Mouse (Mus musculus): ENCODE measurements around the gene Rab4b. TPM values are rescaled to one million over a fixed set of nuclear protein-coding genes. Genes with fewer than 3 reads are reported as not detected.

Gene Rab4b
- total RNA-seq (2017): 10.6 and 21.7 TPM in 2 replicates

DNA sequence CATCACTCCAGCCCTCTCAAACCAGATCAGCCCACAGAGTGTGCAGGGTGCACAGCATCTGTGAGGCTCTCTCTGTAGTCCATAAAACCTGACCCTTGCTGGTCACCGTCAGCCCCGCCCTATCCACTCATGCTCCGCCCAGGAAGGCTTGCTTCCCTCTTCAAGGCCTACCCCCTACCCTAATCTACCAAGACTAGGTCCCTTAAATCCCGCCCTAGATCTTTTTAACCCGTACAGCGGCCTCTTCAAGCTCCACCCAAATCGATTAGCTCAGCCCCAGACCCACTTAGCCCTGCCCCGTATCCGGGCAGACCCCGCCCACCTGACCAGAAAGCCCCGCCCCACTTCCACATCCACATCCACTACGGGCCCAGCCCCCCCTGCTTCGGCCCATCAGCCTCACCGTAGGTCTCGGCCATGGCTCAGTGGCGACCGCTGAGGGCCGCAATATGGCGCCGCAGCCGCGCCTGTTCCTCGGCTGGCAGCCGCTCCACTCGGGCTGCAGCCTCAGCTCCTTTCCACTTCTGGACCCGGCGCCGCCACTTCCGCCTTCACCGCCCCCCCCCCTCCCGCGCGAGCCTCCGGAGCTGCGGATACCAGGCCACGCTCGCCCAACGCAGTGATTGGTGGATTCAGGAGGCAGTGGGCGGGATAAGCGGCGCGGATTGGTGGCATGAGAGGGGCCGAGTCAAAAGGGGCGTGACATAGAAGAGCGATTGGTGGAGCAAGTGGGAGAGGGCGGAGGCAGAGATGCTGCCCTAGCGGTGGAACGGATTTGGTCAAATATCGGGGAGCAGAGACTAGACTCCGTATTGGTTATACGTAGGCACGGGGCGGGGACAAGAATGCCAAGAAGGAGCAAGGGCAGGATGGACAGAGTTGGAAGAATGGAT, at the start of gene Rab4b:
Gene Rab4b (minus strand): TSS at position 573 of the 893 bp plus-strand sequence.
- peak; percentile 94 for ATAC-seq (replicated peaks; ENCODE audit: low read depth, poor library complexity, severe bottlenecking)

DNA sequence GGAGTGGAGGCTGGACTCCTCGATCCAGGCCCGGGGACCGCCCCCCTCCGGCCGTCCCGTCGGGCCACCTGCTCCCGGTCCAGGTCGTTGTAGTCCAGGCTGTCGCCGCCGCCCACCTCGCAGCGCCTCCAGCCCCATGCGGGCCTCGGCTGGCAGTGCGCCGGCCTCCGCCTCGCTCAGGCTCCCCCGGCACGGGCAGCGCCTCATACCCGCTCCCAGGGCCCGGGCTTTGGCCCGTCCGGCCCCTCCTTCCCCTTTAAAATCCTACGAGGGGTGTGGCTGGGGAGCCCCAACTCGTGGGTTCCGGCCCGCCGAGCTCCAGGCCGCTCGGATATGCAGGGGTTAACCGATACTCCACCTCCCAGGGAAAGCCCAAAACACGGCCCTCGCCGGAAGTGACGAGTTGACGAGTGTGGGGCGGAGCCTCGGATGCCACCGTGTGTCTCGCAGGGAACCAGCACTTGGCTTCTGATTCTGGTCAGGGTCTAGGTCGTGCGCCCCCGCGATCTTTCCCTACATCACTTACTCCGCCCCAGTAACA, 49.7 kb upstream of the Rab4b start, which contains the start of gene Itpkc:
Gene Itpkc (minus strand): TSS at position 381 of the 541 bp plus-strand sequence.
- peak; percentile 79 for ATAC-seq (replicated peaks; ENCODE audit: low read depth, poor library complexity, severe bottlenecking)

DNA sequence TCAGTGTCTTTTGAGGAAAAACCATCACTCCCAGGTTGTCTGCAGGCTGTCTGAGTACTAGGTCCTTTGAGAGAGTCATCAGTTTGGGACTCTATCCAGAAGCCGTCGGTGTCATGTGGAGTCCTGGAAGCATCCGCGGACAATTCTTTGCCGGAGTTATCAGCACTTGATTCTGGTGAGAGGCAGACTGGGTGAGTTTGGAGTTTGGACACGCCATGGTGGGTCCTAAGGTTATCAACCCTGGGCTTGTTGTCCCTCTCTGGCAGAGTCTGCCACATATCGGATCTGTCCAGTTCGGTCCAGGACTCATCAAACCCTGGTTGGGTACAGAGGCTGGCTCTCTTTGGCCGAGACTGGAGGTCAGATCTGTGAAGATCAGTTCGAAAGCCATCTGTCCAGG, 49.0 kb upstream of the Rab4b start:
- ATAC-seq (replicated peaks; ENCODE audit: low read depth, poor library complexity, severe bottlenecking): no peak

DNA sequence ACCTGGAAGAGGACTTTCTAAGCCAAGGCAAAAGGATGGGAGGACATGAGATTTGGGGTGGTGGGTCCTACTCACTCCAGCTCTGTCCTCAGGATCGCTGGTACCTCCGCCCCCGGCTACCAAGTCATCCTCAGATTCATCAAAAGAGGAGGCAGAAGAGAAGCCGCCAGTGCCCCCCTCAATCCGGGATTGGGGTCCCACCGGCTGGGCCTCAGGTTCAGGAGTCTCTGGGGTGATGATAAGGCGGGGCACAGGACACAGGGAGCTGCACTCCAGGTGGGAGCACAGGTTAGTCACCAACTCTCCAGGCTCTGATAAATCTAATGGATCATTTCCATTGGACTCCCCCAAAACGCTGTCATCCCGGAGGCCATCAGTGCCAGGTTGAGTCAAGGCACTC, 48.6 kb upstream of the Rab4b start:
- ATAC-seq (replicated peaks; ENCODE audit: low read depth, poor library complexity, severe bottlenecking): no peak

DNA sequence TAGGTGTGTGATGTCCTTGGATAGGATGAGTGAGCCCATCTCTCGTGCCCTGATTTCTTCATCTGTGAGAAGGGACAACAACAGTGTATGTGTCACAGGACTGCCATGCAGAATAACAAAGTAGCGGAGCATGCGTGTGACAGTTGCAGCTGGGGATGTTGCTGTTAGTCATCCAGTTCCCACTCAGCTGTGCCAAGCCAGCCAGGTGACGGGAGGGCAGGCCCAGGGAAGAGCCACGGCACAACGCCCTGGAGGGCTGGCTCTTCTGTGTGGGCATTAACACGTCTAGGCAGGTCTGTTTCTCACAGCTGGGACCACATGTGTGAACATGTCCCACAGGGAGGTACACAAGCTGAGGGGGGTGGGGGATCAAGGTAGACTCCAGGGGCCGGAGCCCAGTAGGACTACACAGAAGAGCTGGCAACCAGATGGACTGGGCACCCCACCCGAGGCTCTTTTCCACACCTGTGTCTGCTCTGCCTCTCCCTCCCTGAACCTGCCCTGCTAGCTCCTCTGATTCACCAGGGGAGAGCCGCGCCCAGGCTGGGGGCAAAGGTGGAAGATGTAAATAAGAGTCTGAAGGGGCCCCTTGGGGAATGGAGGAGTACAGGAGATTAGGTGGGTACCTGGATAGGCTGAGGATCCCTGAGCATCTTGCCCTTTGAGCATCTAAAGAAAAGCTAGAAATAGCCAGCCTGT, 46.3 kb upstream of the Rab4b start:
- no peak for ATAC-seq (replicated peaks; ENCODE audit: low read depth, poor library complexity, severe bottlenecking)

DNA sequence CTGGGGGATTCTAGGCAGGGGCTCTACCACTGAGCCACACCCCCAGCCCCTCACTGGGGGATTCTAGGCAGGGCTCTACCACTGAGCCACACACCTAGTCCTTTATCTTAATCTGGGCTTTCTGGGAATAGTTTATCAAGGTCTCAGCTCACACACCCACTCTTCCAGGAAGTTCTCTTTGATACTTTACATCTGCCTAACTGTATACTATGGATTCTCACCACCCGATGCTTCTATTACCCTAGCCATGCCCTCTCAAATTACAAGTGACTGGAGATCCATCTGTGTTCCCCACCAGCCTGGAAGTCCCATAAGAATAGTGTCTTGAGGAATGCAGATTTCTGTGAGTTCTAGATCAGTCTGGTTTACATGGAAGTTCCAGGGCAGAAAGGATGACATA, 43.8 kb upstream of the Rab4b start:
- ATAC-seq (replicated peaks; ENCODE audit: low read depth, poor library complexity, severe bottlenecking): no peak

DNA sequence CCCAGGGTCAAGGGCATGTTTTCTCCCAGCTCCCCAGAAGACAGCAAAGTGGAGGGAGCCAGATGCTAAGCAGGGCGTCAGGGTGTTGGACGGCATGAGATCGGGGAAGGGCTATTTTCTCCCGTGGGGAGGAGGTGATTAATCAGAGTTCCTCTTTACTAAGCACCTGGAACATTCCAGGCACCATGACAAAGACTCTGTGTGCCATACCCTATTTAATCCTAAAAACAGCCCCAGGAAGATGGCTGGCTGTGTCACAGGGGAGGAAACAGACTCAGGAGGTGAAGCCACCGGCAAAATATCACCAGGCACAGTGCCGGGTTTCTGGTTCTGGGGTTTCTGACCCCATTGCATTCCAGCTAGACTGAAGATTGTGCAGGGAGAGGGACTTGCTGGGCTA, 43.2 kb upstream of the Rab4b start:
- no peak for ATAC-seq (replicated peaks; ENCODE audit: low read depth, poor library complexity, severe bottlenecking)

DNA sequence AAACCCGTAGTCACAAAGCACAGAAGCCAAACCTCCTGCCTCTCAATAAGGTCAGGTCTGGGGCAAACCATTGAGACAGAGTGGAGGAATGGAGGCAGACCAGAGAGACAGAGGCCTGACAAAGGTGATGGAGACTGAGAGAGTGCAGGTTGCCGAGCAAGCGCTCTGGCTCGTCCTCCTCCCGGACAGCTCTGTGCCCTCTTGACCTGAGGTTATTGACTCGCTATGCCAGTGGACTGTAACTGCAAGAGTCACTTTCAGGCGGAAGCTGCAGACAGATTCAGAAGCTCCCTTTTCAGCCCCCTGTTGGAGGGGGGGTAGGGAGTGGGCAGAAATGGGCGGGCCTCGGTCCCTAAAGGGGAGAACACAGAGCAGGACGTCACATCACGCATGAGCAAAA, 41.2 kb upstream of the Rab4b start:
- no peak for ATAC-seq (replicated peaks; ENCODE audit: low read depth, poor library complexity, severe bottlenecking)

DNA sequence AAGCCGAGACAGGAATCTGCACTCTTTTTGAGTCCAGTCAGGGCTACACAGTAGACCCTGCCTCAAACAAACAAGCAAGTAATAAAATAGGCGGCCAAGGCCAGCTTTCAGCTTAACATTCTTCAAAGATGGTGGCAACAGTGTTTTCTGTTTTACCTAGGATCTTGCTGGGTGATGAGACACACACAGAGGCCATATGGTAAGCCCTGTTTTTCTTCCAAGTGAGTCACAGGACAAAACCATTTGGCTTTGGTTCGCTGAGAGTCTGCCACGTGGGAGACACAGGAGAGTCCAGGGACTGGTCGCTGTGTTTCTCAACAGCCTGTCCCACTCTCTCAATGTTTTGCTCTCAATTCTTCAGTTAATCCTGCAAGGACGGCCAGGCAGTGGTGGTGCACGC, 39.9 kb upstream of the Rab4b start:
- ATAC-seq (replicated peaks; ENCODE audit: low read depth, poor library complexity, severe bottlenecking): no peak

DNA sequence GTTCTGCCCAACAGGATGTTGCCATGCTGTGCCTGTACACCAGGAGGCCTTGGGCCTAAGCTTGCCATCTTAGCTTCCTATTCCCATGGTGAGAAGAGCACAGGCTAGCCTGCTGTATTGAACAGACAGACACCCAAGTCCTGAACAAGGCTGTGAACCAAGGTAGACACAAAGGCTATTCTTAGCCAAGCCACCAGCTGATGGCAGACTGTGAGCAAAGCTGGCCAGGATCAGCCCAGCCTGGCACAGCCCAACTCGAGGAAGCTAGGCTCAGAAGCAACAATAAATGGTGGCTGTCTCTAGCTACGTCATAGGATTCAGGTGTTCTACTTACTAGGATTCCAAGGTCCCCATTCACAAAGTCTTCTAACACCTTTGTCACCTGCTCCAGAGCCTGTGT, 33.9 kb upstream of the Rab4b start:
- no peak for ATAC-seq (replicated peaks; ENCODE audit: low read depth, poor library complexity, severe bottlenecking)

DNA sequence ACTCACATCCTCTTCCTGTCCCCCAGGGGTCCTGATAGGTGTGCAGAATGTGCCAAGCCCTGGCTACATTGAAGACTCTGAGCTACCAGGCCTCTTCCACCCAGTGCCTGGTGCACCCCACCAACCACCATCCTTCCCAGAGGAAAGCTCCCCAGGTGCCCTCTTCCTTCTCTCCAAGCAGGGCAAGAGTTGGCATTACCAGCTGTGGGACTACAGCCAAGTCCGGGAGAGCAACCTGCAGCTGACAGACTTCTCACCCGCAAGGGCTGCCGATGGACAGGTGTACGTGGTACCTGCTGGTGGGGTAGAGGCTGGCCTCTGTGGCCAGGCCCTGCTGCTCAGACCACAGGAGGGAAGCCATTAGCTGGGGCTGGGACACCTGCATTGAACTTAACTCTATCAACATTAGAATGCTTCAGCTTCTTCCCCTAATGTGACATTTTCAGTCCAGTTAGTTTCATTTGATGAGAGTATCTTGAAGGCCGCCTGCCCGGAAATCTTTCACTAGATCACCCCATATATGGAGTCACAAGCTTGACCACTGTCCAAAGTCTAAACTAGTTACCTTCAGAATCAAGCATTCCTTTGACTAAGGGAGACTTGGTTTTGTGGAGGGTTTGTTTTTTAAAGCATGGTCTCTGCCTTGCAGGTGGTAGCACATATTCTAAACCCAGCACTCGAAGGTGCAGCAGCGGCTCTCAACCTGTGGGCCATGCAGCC, 25.2 kb upstream of the Rab4b start:
- ATAC-seq (replicated peaks; ENCODE audit: low read depth, poor library complexity, severe bottlenecking): no peak

DNA sequence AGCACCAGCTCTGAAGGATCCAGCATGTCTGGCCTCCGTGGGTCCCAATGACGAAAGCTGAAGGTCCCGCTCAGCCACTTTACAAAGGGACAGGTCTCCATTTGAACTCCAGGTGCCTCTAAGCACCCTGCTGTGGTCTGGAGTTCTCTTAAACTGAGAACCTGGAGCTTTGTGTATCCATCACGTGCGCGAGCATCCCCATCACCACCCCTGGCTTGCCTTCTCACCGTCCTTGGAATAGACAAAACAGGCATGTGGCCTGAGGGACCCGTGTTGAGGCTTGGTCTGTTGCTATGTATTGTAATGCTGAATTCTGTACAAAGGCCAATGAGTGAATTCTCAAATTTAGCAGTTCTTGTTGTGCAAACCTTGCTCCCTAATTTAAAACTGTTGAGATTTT, 20.1 kb upstream of the Rab4b start:
- ATAC-seq (replicated peaks; ENCODE audit: low read depth, poor library complexity, severe bottlenecking): no peak

DNA sequence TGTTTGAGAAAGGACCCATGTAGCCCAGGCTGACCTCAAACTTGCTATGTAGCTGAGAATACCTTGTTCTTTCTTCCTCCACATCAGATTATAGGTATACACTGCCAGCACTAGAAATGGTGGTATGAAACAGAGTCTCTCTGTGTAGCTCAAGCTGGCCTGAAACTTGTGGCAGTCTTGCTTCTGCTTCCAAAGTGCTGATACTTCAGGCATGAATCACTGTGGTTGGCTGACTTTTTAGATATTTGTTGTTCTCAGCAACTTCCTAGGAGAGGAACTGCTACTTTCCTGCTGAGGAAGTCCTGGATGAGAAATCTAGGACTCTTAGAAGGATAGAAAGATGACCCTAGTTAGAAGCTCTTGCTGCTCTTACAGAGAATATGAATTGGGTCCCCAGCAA, 19.7 kb upstream of the Rab4b start:
- no peak for ATAC-seq (replicated peaks; ENCODE audit: low read depth, poor library complexity, severe bottlenecking)

DNA sequence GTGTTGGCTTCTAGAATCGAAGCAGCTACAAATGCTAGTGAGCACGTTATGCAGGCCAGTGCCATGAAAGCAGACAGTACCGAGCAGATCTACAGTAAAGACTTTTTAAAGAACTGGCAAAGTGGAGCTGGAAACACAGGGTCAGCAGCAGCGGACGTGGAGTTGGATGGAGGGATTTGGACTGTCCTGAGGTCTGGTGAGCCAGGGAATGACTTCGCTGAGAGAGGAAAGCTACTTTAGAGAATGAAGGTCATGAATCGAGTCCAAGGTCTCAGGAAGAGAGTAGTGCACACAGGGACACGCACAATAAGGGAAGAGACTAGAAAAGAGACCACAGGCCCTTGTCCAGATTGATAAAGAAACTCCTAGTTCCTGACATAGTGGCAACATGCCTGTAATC, 18.9 kb upstream of the Rab4b start:
- ATAC-seq (replicated peaks; ENCODE audit: low read depth, poor library complexity, severe bottlenecking): no peak

DNA sequence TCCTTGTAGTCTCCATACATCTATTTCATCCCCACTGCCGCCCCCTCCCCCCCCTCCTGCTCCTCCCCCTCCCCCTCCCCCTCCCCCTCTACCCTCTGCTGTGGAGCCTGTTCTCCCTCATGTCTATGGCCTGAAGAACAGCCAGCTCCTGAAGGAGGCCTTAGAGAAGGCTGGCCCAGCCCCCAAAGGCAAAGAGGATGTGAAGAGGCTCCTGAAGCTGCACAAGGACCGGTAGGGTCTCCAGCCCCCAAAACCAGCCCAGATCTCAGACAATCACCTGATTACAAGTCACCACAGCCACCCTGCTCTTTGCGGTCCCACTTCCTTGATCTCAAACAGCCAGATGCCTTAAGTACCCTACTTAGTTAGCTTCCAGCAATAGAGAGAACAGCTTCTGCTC, 18.4 kb upstream of the Rab4b start:
- ATAC-seq (replicated peaks; ENCODE audit: low read depth, poor library complexity, severe bottlenecking): no peak

DNA sequence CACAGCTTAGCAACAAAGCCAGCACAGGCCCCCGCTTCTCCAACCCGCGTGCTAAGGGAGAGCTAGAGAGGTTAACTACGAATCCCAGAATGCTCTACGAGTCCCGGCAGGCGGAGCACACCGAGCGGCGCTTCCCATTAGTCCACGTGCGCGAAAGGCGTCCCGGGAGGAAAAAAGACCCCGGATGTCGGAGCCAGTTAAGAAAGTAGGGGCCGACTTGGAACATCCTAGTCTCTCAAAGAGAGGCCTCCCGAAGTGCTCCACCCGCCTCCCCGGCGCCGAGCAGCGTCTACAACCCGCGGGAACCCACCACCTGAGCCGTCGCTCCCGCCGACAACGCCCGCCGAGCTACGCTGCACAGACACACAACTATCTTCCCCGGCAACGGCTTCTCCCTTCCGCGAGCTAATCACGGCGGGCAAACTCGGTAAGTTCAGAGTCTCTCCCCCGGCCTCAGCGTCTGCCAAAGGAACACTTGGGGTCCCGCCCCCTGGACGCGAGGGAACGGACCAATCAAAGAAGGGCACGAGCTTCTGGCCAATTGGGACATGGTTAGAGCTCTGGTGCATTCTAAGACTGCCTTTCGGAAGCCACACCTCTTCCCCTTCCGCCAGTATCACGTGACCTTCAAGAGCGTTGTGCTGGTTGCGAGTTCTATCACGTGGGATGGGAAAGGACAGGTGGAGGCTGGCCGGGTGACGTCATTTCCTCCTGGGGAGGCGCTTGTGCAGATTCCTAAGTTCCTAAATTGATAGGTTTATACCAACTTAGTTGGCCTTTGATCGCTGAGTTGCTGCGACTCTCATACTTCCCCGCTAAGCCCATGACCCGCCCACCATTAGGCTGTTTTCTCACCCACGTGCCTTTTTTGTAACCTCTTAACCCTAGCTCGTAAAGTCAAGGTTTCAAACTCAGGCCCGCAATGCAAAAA, 17.2 kb upstream of the Rab4b start, which contains the start of the genes BC024978 and Snrpa:
Gene BC024978 (plus strand): TSS at position 101 of the 931 bp plus-strand sequence.
Gene Snrpa (minus strand): TSS at position 591 of the 931 bp plus-strand sequence.
- ATAC-seq (replicated peaks; ENCODE audit: low read depth, poor library complexity, severe bottlenecking): peak; percentile 92

DNA sequence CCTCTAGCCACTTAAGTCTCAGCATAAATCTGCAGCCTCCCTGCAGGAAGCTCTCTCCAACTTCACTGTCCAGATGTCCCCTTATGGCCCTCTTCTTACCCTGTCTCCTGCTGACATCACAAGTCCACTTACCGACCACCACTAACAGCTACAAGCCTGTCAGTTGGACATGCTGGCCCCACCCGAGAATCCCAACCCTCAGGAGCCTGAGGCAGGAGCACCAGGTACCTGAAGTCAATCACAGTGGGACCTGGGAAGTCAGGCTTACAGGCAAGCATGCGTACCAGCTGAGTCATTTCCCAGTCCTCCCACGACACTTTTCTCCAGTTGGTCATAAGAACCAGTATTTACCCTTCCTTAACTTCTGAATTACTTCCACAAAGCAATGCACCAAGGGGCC, 15.0 kb upstream of the Rab4b start:
- no peak for ATAC-seq (replicated peaks; ENCODE audit: low read depth, poor library complexity, severe bottlenecking)

DNA sequence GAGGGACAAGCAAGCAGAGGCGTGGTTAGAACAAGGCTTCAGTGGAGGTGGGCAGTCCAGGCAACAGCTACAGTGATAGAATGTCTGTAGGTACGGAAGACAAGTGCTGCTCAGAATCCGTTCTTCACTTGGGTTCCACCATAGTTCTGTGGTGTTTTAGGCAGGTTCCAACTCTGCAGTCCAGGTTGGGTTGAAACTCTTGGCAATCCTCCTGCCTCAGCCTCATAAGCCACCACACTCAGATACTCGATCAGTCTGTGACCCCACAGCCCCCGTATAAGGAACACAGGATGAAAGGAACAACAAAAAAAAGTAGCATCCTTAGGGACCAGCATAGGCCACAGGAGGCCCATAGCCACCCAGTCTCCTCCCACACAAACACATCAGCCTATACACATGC, 13.7 kb upstream of the Rab4b start:
- no peak for ATAC-seq (replicated peaks; ENCODE audit: low read depth, poor library complexity, severe bottlenecking)

DNA sequence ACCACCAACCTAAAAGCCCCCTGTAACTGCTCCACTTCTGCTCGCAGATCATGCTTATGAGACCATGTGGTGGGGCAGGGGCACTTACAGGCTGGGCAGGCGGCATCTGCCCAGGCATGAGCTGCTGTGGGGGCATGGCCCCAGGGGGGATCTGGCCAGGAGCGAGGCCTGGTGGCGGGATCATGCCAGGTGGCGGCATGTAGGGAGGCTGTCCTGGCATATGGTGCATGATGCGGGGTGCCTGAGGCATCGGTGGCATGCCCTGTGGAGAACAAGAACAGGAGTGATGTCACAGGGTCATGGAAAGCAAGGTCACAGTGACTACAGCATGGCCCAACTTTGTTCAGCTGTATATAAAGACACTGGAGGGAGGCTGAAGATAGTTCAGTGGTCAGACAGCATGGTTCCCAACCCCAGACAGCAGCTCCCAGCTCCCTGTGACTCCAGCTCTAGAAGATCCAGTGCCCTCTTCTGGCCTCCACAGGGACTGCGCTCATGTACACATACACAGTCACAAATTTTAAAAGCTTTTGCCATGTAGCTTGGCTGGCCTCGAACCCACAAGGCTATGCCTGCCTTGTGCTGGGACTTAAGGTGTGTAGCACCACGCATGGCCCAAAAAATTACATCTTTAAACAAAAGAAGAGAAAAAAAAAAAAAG, 10.7 kb upstream of the Rab4b start:
- ATAC-seq (replicated peaks; ENCODE audit: low read depth, poor library complexity, severe bottlenecking): no peak

All from common myeloid progenitor, adult 5-6 weeks (primary cell).